Mouse (Mus musculus) megakaryocyte, embryonic 14.5 days (primary cell): ENCODE results near the gene Ppp6r1.

Source experiments
- FLI1 ChIP-seq: IDR thresholded peaks from 2 replicates; pipeline ENCODE4 v1.6.1; 2012; ENCODE audit warnings: low read length, inconsistent platforms, mixed read lengths
- GATA1 ChIP-seq: IDR thresholded peaks from 3 replicates; pipeline ENCODE4 v1.6.1; 2012; ENCODE audit warnings: mixed read lengths, low read length, inconsistent platforms, borderline replicate concordance

DNA sequence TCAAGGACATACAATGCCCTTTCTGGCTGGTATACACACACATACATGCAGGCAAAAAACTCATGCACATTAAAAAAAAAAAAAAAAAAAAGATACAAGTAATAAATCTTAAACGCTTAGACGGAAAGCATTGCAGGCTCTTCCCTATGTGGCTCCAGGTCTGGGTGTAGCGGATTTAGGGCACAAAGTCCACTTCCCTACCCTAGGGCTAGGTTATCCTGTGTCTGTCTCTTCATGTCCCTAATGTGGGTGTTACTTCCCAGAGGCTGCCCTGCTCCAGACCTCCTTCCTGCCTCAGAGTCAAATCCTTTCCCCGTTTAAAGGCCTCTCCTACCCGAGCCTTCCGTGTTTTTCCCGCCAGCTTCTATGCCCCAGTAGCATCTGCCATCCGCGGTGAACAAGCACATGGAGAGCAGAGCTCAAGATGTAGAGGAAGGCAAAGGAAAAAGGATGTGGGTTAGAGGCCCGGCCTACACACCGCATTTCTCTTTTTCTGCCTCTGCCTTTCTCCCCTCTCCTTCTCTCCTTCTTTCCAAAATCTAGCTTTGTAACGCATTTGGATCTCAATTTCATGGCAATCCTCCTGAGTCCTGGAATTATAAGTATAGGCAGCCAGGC is 15.4 kb upstream of the Ppp6r1 start:
- TF ChIP-seq GATA1 (no peak), FLI1 (no peak)
